Mouse (Mus musculus) brain, embryonic 14.5 days (tissue): Measurements from ENCODE around the gene Erh.

Experiments
- CTCF ChIP-seq: fragments of 200-500 bp; IDR thresholded peaks from 2 replicates; pipeline ENCODE4 v1.5.1; 2012; ENCODE audit warnings: inconsistent platforms, mild to moderate bottlenecking, moderate library complexity, borderline replicate concordance; ENCODE audit not compliant: insufficient read depth, insufficient read length; ENCODE audit errors: extremely low read depth
- POLR2A ChIP-seq: fragments of 200-500 bp; IDR thresholded peaks from 2 replicates; pipeline ENCODE4 v1.6.1; 2012; ENCODE audit warnings: mild to moderate bottlenecking, inconsistent platforms, borderline replicate concordance; ENCODE audit not compliant: poor library complexity, insufficient read depth, insufficient read length, severe bottlenecking; ENCODE audit errors: extremely low read depth

- TF ChIP-seq POLR2A (no peak), CTCF (peak; percentile 3; the same call in 1 of the 2 replicates)
Measured at GRCm38 (mm10) chr12:80598756-80599155, 45.4 kb downstream of the Erh start.
